Mouse (Mus musculus) testis, postnatal 14 days (tissue): ENCODE results near the gene Parp3.

Experiments used
- DNase-seq: peaks from one replicate; pipeline ENCODE4 v3.0.0; 2021; ENCODE audit warnings: low spot score

Parp3 gene

DNA sequence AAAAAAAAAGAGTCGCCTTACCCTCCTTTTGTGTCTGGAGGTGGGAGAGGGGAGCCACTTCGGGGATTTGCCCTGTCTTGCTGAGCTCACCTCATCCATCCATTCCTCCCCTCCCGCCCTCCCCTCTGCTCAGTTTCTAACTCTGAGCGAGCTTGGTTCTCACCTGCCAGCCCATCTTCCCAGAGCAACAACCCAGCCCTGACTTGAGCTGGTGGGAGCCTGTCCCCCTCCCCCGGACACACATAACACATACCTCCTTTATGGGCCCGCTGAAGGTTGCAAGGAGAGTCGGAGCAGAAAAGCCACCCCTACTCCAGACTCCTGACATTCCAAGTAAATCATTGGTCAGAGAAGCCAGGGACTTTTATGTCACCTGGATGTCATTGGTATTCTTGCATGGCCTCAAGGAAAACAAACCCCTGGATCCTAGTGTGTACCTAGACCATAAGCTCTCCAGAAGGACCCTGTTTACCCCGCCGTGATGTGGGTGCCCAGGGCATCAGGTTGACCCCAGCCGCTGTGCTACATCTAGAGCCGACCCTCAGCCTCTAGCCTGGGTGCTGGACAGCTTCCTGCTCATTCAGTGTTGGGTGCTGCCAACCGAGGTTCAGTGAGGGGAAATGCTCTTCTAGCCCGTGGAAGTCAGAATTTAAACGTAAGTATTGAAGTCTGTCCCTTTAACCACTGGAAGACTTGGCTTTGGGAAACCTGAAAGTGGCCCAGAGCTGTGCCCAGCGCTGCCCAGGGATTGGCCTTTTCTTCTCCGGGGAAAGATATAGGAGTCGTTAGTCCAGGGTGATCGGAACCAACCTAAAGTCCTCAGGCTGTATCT lies 55.5 kb downstream of the Parp3 start:
- no peak for DNase-seq

DNA sequence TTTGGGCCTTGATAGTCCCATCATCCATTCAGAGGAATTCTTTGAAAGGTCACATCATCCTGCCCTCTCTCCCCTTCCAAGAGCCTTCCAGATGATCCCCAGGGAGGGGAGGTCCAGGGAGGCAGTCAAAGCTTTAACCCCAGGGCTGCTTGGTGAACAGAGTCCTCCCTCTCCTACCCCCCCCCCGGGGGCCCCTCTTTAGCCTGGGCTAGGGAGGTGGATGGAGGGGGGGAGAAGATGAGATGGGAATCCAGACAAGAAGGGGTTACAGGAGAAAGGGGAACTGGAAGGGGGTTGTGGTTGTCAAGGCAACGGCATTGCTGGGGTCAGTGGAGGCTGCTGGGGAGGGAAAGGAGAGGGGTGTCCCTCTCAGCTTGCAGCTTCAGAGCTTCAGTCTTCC lies 56.1 kb downstream of the Parp3 start:
- DNase-seq = no peak
